Mouse (Mus musculus): ENCODE measurements at regions not wholly inside any gene's neighbourhood (a gene's known extent, or its start where the extent isn't known, plus 50 kb on each side); places are given as distances from the start of the nearest gene placed in this dataset.

DNA sequence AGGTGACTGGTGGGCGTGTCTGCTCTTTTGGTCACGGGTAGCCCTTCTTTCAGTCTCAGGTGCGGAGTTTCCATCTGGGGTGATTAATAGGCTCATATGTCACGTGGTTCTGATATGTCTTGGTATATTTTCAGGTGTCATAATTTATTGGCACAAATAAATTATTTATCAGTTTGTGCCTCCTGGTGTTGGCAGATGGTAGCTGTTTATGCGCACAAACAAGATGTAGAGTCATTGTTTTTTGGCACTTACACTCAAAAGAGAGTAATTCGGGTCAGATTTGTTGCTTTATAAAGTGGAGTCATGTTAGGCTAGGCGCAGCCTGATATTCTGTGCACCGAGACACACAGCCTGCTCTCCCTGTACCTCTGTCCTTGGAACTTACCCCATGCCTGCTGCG is 169.0 kb upstream of the 1700066M21Rik start:
- no peaks in the 10 kb centered on the region for H3K36me3 ChIP-seq (ENCODE audit: control insufficient read depth, insufficient read depth, low read length)
- DNase-seq: no peak
- H3K4me1 ChIP-seq (ENCODE audit: control insufficient read depth, insufficient read depth, low read length): no peaks in the 10 kb centered on the region
- no peak overlapping the region for H3K4me3 ChIP-seq (ENCODE audit: insufficient read depth, low read depth, low read length)
- TF ChIP-seq POLR2A (IDR thresholded peaks at IDR 0.05; ENCODE audit: low read depth, low read length): no peak
- no peak for TF ChIP-seq CTCF (conservative IDR thresholded peaks at IDR 0.05; ENCODE audit: insufficient read depth, insufficient read length, low read depth, low read length)
- H3K27me3 ChIP-seq (replicated peaks; ENCODE audit: control insufficient read depth, insufficient read depth, low read length): no peaks in the 10 kb centered on the region
- no peak overlapping the region for H3K27ac ChIP-seq (ENCODE audit: insufficient read depth, low read depth, low read length)
- WGBS: 72% methylated on average over 9 of the region's 9 CpGs

DNA sequence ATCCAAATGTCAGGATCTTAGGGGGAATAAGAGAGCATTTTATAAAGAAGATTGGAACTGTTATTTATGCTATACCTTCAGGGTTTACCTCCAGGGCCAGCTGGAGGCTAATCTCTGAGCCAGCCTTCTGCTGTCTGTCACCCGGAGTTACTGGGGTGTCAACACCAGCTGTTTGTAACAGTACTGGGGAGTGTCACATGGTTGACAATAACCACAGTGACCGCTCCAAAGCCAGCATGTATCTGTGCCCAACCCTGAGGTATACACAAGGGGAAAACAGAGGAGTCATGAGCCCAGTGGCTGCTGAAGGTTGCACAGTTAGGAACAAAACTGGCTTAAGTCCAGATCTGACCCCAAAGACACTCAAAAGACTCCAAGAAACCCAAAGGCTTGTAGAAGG is 168.1 kb upstream of the 1700066M21Rik start:
- Histone ChIP-seq H3K36me3 (ENCODE audit: control insufficient read depth, insufficient read depth, low read length) (no peaks in the 10 kb centered on the region), H3K4me1 (ENCODE audit: control insufficient read depth, insufficient read depth, low read length) (no peaks in the 10 kb centered on the region), H3K27ac (ENCODE audit: insufficient read depth, low read depth, low read length) (no peak overlapping the region), H3K27me3 (replicated peaks; ENCODE audit: control insufficient read depth, insufficient read depth, low read length) (no peaks in the 10 kb centered on the region), H3K4me3 (ENCODE audit: insufficient read depth, low read depth, low read length) (no peak overlapping the region)
- 80% methylated on average over 2 of the region's 2 CpGs for WGBS
- TF ChIP-seq CTCF (conservative IDR thresholded peaks at IDR 0.05; ENCODE audit: insufficient read depth, insufficient read length, low read depth, low read length) (no peak), POLR2A (IDR thresholded peaks at IDR 0.05; ENCODE audit: low read depth, low read length) (no peak)
- DNase-seq: no peak

DNA sequence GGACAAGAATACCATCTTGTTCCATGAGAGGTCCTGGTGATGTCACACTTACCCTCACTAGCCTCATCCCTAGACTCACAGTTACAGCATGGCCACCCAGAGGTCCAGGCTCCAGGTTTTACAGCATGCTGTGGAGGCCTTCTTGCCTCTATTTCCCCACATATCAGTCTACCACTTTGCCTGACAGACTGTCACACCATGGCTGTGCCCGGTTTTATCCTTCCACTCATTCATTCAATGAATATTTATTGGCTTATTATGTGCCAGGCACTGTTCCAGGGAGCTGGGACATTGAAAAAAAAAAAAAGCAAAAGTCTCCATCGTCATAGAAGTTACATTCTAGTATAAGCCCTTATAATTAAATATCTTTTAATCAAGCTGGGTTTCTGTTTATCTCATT is 166.4 kb upstream of the 1700066M21Rik start:
- WGBS: 51% methylated on average over 2 of the region's 2 CpGs
- H3K4me3 ChIP-seq (ENCODE audit: insufficient read depth, low read depth, low read length): no peak overlapping the region
- TF ChIP-seq CTCF (conservative IDR thresholded peaks at IDR 0.05; ENCODE audit: insufficient read depth, insufficient read length, low read depth, low read length) (no peak), POLR2A (IDR thresholded peaks at IDR 0.05; ENCODE audit: low read depth, low read length) (no peak)
- no peaks in the 10 kb centered on the region for H3K27me3 ChIP-seq (replicated peaks; ENCODE audit: control insufficient read depth, insufficient read depth, low read length)
- H3K4me1 ChIP-seq (ENCODE audit: control insufficient read depth, insufficient read depth, low read length): no peaks in the 10 kb centered on the region
- H3K36me3 ChIP-seq (ENCODE audit: control insufficient read depth, insufficient read depth, low read length): no peaks in the 10 kb centered on the region
- DNase-seq: no peak
- H3K27ac ChIP-seq (ENCODE audit: insufficient read depth, low read depth, low read length): no peak overlapping the region

DNA sequence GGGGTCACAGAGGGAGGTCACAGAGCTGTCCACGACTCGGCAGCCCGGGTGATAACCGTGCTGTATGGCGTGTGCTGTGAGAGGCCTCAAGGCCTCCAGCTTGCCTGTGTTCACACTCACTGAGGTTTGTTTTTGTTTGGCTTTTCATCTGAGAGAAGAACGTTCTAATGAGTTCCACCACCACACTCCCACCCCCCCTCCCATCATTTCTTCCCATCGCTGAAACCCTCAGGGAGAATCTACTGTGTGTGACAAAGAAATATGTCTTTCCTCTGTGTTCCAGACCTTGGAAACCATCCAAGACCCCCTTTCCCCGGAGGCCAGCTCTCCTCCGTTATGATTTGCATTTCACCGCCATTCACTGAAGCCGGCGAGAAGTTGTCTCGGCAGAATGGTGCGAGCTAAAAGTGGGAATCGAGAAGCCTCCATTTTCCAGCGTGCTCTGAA is 164.0 kb upstream of the 1700066M21Rik start:
- WGBS: 55% methylated on average over 16 of the region's 16 CpGs
- no peak overlapping the region for H3K4me3 ChIP-seq (ENCODE audit: insufficient read depth, low read depth, low read length)
- H3K36me3 ChIP-seq (ENCODE audit: control insufficient read depth, insufficient read depth, low read length): no peaks in the 10 kb centered on the region
- H3K27ac ChIP-seq (ENCODE audit: insufficient read depth, low read depth, low read length): no peak overlapping the region
- DNase-seq: no peak
- no peaks in the 10 kb centered on the region for H3K27me3 ChIP-seq (replicated peaks; ENCODE audit: control insufficient read depth, insufficient read depth, low read length)
- TF ChIP-seq CTCF (conservative IDR thresholded peaks at IDR 0.05; ENCODE audit: insufficient read depth, insufficient read length, low read depth, low read length) (no peak), POLR2A (IDR thresholded peaks at IDR 0.05; ENCODE audit: low read depth, low read length) (no peak)
- no peaks in the 10 kb centered on the region for H3K4me1 ChIP-seq (ENCODE audit: control insufficient read depth, insufficient read depth, low read length)

DNA sequence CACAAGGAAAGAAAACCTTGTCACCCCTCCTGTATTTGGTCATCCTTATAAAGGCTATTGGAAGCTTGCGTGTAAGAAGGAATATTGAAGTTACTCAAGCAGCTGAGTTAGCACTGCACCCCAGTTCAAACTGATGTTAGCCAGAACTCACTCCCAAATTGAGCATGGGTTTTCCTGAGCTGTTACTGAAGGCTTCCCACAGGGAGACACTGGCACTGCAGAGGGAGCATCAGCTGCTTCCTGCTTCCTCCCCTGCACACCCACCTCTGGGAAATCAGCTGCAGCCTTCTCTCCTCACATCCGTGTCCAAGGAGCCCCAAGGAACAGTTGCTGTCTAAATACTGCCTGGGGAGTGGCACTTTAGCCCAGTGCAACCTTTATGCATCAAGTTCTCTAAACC is 163.2 kb upstream of the 1700066M21Rik start:
- TF ChIP-seq POLR2A (IDR thresholded peaks at IDR 0.05; ENCODE audit: low read depth, low read length) (no peak), CTCF (conservative IDR thresholded peaks at IDR 0.05; ENCODE audit: insufficient read depth, insufficient read length, low read depth, low read length) (no peak)
- no peaks in the 10 kb centered on the region for H3K4me1 ChIP-seq (ENCODE audit: control insufficient read depth, insufficient read depth, low read length)
- H3K27ac ChIP-seq (ENCODE audit: insufficient read depth, low read depth, low read length): no peak overlapping the region
- no peaks in the 10 kb centered on the region for H3K36me3 ChIP-seq (ENCODE audit: control insufficient read depth, insufficient read depth, low read length)
- no peak for DNase-seq
- H3K27me3 ChIP-seq (replicated peaks; ENCODE audit: control insufficient read depth, insufficient read depth, low read length): no peaks in the 10 kb centered on the region
- no peak overlapping the region for H3K4me3 ChIP-seq (ENCODE audit: insufficient read depth, low read depth, low read length)
- WGBS: 61% methylated on average over 2 of the region's 2 CpGs

DNA sequence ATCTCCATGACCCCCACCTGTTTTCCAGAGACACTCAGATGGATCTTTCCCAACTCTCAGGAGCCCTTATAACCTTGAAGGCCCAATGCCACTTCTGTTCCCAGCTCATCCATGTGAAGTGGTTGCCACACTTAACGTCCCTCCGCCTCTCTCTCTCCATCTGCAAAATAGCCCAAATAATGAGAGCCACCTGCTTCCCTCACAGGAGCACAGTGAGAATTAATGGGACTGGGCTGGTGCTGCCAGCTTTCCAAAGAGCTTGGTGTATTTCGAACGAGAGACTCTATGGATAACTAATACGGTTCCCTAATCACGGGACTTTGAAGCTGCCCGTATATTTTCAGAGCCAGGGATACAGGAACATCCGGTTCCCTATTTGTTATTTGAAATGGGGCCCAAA is 159.8 kb upstream of the 1700066M21Rik start:
- H3K4me1 ChIP-seq (ENCODE audit: control insufficient read depth, insufficient read depth, low read length): no peaks in the 10 kb centered on the region
- no peaks in the 10 kb centered on the region for H3K27me3 ChIP-seq (replicated peaks; ENCODE audit: control insufficient read depth, insufficient read depth, low read length)
- no peak overlapping the region for H3K4me3 ChIP-seq (ENCODE audit: insufficient read depth, low read depth, low read length)
- no peaks in the 10 kb centered on the region for H3K36me3 ChIP-seq (ENCODE audit: control insufficient read depth, insufficient read depth, low read length)
- no peak for TF ChIP-seq POLR2A (IDR thresholded peaks at IDR 0.05; ENCODE audit: low read depth, low read length)
- H3K27ac ChIP-seq (ENCODE audit: insufficient read depth, low read depth, low read length): no peak overlapping the region
- WGBS: 79% methylated on average over 8 of the region's 8 CpGs
- no peak for DNase-seq

DNA sequence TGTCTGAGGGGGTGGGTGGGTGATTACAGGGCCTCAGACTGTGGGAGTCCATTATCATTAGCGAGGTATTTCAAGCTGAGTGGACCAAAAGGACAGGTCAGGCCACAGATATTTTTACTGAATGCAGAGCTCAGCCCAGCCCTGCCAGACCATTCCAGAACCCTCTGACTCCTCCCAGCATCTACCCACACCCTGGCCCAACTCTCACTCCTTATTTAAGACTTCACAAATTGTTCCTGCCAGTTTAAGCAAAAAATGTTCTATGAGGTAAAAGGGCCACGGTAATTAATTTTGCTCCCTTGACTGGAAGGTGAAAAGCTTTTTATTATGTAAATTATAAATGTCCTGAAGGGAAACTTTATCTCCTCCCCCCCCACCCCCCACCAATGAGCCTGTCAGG is 159.3 kb upstream of the 1700066M21Rik start:
- Histone ChIP-seq H3K27me3 (replicated peaks; ENCODE audit: control insufficient read depth, insufficient read depth, low read length) (no peaks in the 10 kb centered on the region), H3K27ac (ENCODE audit: insufficient read depth, low read depth, low read length) (no peak overlapping the region), H3K4me3 (ENCODE audit: insufficient read depth, low read depth, low read length) (no peak overlapping the region), H3K36me3 (ENCODE audit: control insufficient read depth, insufficient read depth, low read length) (no peaks in the 10 kb centered on the region), H3K4me1 (ENCODE audit: control insufficient read depth, insufficient read depth, low read length) (no peaks in the 10 kb centered on the region)
- TF ChIP-seq CTCF (conservative IDR thresholded peaks at IDR 0.05; ENCODE audit: insufficient read depth, insufficient read length, low read depth, low read length) (no peak), POLR2A (IDR thresholded peaks at IDR 0.05; ENCODE audit: low read depth, low read length) (no peak)
- WGBS: 56% methylated on average over 2 of the region's 2 CpGs
- no peak for DNase-seq

DNA sequence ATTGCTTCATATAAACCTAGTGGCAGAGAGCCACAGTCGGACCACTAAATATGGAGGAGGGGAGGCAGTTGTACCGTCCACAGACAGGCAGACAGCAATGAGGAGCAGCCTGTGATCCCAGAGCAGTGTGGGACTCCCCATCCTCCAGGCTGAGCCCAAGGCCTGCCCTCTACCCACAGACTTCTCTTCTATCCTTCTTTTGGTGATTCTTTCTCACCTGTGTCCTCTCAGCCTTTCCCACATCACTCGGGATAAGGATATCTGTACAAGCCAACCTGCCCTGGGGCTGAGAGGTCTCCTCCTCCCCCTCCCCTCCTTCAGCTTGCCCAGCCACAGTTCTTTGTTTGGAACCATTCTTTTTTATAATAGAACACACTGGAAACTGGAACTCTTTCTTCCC is 158.8 kb upstream of the 1700066M21Rik start:
- Histone ChIP-seq H3K4me1 (ENCODE audit: control insufficient read depth, insufficient read depth, low read length) (no peaks in the 10 kb centered on the region), H3K36me3 (ENCODE audit: control insufficient read depth, insufficient read depth, low read length) (no peaks in the 10 kb centered on the region), H3K27me3 (replicated peaks; ENCODE audit: control insufficient read depth, insufficient read depth, low read length) (no peaks in the 10 kb centered on the region), H3K27ac (ENCODE audit: insufficient read depth, low read depth, low read length) (no peak overlapping the region), H3K4me3 (ENCODE audit: insufficient read depth, low read depth, low read length) (no peak overlapping the region)
- TF ChIP-seq CTCF (conservative IDR thresholded peaks at IDR 0.05; ENCODE audit: insufficient read depth, insufficient read length, low read depth, low read length) (no peak), POLR2A (IDR thresholded peaks at IDR 0.05; ENCODE audit: low read depth, low read length) (no peak)
- 58% methylated on average over 3 of the region's 3 CpGs for WGBS
- DNase-seq: no peak
